Mouse (Mus musculus): Measurements from ENCODE around the gene Piezo1.

GRCm38 (mm10) chr8:122550234-122550994, 715 bp downstream of the Piezo1 start:
- TF ChIP-seq EP300 (IDR thresholded peaks at IDR 0.05; ENCODE audit: low read depth), result no peak
- TF ChIP-seq CTCF (IDR thresholded peaks at IDR 0.05; ENCODE audit: low read depth), result no peak
